Mouse (Mus musculus) megakaryocyte, embryonic 14.5 days (primary cell): ENCODE data around the gene Flad1. TPM values are rescaled to one million over a fixed set of nuclear protein-coding genes. Genes with fewer than 3 reads are reported as not detected.

ENCODE experiments used
- H3K27me3 ChIP-seq: replicated peaks from 2 replicates; pipeline ENCODE3; 2012; ENCODE audit warnings: inconsistent platforms
- H3K36me3 ChIP-seq: replicated peaks from 2 replicates; pipeline ENCODE3; 2012; ENCODE audit warnings: low read length, inconsistent platforms, mixed read lengths
- H3K4me1 ChIP-seq: 2 replicates; pipeline ENCODE4 v1.6.1; 2012; ENCODE audit warnings: inconsistent platforms
- H3K4me3 ChIP-seq: replicated peaks from 2 replicates; pipeline ENCODE3; 2012; ENCODE audit warnings: moderate library complexity, mild to moderate bottlenecking, inconsistent platforms
- H3K9me3 ChIP-seq: 2 replicates; pipeline ENCODE4 v1.6.1; 2012; ENCODE audit warnings: inconsistent platforms
- FLI1 ChIP-seq: IDR thresholded peaks from 2 replicates; pipeline ENCODE4 v1.6.1; 2012; ENCODE audit warnings: low read length, inconsistent platforms, mixed read lengths
- GATA1 ChIP-seq: IDR thresholded peaks from 3 replicates; pipeline ENCODE4 v1.6.1; 2012; ENCODE audit warnings: mixed read lengths, low read length, inconsistent platforms, borderline replicate concordance
- polyA plus RNA-seq: library from polyadenylated mRNA; stranded (reverse); fragments of >175 nt; gene quantifications from 2 replicates; pipeline ENCODE4 v1.2.3, GENCODE M21; 2012; ENCODE audit warnings: low replicate concordance; ENCODE audit not compliant: insufficient read depth

The Flad1 gene
- polyA plus RNA-seq, 1 experiment = 23.4 TPM

DNA sequence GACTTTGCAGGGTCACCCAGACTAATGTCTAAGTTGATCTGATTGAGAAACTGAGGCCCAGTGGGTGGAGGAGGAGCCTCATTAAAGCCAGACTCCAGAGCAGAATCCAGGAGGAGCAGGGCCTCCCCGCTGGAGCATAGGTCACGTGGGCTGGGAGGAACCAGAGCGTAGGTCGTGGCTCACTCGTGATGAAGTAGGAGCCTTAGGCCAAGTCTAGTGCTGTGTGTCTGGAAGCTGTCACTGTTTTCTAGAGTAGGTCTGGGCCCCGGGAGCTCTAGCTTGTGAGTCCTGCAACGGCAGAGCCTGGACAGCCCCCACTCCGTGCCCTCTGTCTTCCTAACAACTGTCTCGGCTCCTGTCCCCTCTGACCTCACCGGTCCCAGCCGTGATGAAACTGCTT is 44.3 kb downstream of the Flad1 start:
- no peaks in the 10 kb centered on the region for H3K36me3 ChIP-seq
- H3K4me1 ChIP-seq = no peaks in the 10 kb centered on the region; the same call in 1 of the 2 replicates
- peaks cover 4% of the 10 kb centered on the region for H3K9me3 ChIP-seq
- no peak for TF ChIP-seq GATA1
- no peak for TF ChIP-seq FLI1
- H3K4me3 ChIP-seq = no peak overlapping the region
- H3K27me3 ChIP-seq = peaks cover 79% of the 10 kb centered on the region

DNA sequence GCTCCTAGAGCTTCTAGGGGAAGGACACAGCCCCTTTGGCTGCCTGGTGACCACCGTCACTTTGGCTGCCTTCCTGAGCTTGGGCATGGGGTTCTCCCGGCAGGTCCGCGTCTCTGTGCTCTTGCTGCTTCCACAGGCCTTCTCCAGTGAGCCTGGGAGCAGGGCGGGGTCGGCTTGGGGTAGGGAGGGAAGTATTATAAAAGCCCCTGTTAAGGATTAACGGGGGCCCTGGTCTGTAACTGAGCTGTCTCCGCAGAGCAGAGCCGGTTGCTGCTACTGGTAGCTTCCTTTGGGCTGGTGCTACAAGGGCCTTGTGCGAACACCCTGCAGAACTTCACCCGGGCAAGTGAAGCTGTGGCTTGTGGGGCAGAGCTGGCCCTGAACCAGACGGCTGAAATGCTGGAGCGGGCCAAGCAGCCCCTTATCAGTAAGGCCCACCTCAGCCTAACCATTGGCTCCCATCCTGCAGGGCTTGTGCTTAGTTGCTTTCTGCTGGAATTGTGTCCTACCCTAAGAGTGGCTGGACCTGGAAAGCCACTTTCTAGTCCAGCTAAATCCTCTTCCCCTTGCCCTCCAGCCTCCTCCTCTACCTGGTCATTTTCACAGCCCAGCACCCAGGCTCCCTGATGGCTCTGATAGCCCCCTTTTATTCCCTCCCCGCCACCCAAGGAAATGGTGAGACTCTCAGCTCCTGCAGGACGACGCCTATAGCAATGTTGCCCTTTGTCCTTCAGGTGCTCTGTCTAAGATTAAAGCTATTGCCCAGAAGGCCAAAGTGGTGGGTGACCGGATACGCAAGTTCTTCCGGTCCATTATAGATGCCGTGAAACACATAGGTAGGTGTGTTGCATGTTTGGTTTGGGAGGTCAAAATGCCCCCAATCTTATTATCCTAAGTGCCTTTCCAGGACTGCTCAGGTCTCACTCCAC is 45.9 kb downstream of the Flad1 start:
- no peak for TF ChIP-seq FLI1
- TF ChIP-seq GATA1 = no peak
- no peaks in the 10 kb centered on the region; the same call in 1 of the 2 replicates for H3K4me1 ChIP-seq
- H3K9me3 ChIP-seq = no peaks in the 10 kb centered on the region

DNA sequence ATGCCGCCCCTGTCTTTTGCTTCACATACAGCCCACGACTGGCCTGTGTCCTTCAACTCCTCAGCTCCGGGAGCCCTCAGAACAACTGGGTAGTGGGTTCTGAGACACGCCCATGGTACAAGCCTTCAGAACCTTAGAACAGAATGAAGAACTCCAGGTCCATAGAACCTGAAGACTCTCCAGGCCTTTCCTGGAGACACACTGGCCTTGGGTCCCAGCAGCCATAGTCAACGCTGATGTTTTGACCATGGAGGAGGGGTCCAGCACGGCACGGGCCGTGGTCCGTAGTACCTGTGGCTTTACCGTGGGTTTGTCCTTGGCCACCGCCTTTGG is 46.6 kb downstream of the Flad1 start, which contains the start of gene Dcst1:
Gene Dcst1 (minus strand): TSS at position 101 of the 333 bp plus-strand sequence.
- H3K4me1 ChIP-seq = no peaks in the 10 kb centered on the region
- peaks cover 85% of the 10 kb centered on the region for H3K27me3 ChIP-seq
- TF ChIP-seq GATA1 (no peak), FLI1 (no peak)
- H3K9me3 ChIP-seq = no peaks in the 10 kb centered on the region
- no peak within 1 kb of the TSS for H3K4me3 ChIP-seq
- no peaks in the 10 kb centered on the region for H3K36me3 ChIP-seq

More for the DNA sequence above, 45.9 kb downstream of the Flad1 start:
- Histone ChIP-seq H3K36me3 (no peaks in the 10 kb centered on the region), H3K27me3 (peaks cover 85% of the 10 kb centered on the region), H3K4me3 (no peak overlapping the region)

DNA sequence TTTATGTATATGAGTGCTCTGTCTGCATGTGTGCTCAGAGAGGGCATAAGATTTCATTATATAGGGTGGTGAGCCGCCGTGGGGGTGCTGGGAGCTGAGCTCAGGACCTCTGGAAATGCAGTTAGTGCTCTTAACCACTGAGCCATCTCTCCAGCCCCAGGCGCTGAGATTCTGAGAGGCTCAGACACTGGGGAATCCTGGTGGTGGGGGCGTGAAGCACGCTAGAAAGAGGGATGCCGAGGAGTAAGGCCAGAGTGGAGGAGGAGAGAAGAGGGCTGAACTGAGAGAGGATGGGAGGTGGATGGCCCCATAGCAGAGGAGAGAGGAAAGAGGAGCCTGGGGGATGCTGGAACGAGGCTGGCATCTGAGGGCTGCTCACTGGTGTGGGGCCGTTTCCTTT is 47.0 kb downstream of the Flad1 start:
- no peaks in the 10 kb centered on the region for H3K36me3 ChIP-seq
- peaks cover 5% of the 10 kb centered on the region for H3K4me1 ChIP-seq
- no peaks in the 10 kb centered on the region for H3K9me3 ChIP-seq
- TF ChIP-seq FLI1 (no peak), GATA1 (no peak)
- H3K4me3 ChIP-seq = no peak overlapping the region
- H3K27me3 ChIP-seq = peaks cover 89% of the 10 kb centered on the region

DNA sequence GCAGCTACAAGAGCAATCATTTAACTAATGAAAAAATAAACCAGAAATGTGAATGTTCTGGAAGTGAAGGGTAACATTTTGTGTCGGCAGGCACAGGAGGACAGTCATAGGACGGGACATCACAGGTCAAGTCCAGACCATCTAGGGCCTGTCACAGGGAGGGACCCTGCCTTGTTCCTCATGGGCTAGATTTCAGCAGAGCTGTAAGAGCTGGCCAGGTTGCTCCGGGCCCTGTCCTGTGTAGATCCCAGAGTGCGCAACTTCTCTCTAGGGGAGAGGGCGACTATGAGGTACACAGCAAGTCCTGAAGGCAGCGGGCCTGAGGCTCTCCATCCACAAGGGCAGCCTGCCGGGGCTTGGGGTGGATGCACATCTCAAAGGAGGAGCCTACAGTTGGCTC is 50.0 kb downstream of the Flad1 start, which contains the start of gene Dcst2:
Gene Dcst2 (plus strand): TSS at position 301 of the 400 bp plus-strand sequence.
- Histone ChIP-seq H3K27me3 (peaks cover 90% of the 10 kb centered on the region), H3K36me3 (no peaks in the 10 kb centered on the region), H3K4me1 (peaks cover 9% of the 10 kb centered on the region), H3K9me3 (no peaks in the 10 kb centered on the region), H3K4me3 (no peak within 1 kb of the TSS)
- no peak for TF ChIP-seq GATA1
- TF ChIP-seq FLI1 = no peak

DNA sequence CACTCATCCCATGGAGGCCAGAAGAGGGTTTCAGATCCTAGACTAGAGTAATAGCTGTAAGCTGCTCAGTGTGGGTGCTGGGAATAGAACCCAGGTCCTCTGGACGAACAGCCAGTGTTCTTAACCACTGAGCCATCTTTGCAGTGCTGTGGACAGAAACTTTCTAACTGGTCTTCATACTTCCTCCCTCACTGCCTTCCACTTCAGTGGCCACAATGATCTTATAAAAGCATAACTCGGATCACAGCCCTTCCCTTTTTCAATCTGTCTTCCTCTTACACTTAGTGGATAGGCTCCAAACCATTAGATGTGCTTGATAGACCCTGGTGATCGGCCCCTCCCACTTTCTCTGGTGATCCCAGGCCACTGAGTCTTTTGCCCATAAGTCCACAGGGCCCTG is 51.4 kb downstream of the Flad1 start:
- Histone ChIP-seq H3K4me1 (peaks cover 17% of the 10 kb centered on the region), H3K36me3 (no peaks in the 10 kb centered on the region), H3K9me3 (no peaks in the 10 kb centered on the region), H3K4me3 (no peak overlapping the region), H3K27me3 (peaks cover 91% of the 10 kb centered on the region)
- TF ChIP-seq FLI1 = no peak
- TF ChIP-seq GATA1 = no peak

DNA sequence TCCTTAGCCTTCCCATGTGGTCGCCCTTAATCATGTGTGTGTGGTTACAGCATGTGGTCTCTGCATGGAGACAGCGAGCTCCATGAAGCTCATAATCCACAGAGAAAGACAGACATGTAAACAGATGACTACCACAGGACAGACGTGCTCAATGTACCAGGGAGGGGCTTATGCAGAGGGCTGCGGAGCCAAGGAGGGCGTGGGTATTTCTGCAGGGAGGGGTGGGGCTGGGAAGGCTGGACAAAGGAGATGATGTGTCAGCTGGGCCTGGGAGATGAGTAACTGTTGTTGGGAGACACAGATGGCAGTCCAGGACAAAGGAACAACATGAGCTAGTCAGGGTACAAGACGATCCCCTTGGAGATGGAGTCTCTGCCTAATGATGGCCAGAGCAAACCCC is 52.0 kb downstream of the Flad1 start:
- no peaks in the 10 kb centered on the region for H3K9me3 ChIP-seq
- H3K4me1 ChIP-seq = peaks cover 23% of the 10 kb centered on the region
- H3K27me3 ChIP-seq = peaks cover 86% of the 10 kb centered on the region
- H3K36me3 ChIP-seq = no peaks in the 10 kb centered on the region
- TF ChIP-seq FLI1 (no peak), GATA1 (no peak)
- no peak overlapping the region for H3K4me3 ChIP-seq

DNA sequence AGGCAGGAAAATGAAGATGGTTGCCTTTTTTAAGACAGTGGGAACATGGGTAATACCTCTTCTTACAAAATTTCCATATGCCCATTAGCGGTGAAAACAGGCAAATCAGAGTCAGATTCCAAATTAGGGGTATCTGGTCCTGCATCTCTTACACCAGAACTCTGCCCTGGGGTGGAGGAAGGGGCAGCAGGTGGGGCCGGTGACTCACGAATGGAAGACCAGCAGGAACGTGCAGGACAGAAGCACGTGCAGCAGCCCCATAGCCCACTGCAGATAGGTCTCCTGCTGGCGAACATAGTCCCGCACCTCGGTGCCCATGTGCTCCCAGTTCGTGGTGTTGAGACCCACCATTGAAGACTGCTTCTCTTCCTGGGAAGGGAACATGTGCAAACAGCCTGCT is 55.6 kb downstream of the Flad1 start:
- Histone ChIP-seq H3K4me1 (peaks cover 31% of the 10 kb centered on the region), H3K27me3 (peaks cover 90% of the 10 kb centered on the region), H3K36me3 (no peaks in the 10 kb centered on the region), H3K4me3 (no peak overlapping the region), H3K9me3 (no peaks in the 10 kb centered on the region)
- TF ChIP-seq GATA1 (no peak), FLI1 (no peak)

DNA sequence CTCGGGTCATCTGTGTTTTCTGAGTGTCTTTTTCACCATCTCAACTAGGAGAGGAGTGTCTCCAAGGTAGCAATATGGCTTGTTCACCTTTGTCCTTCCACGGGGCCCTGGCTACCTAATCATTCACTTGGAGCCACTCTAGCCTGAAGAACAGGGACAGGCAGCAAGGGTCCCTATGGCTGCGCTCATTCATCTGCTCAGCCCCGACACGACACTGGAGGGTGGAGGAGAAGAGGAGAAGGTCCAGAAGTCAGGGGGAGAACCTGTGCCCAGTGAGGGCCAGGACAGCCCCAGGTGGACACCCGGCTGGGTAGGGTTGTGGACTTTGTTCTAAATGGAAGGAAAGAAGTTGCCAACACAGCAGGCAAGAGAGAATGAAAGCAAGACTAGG is 56.2 kb downstream of the Flad1 start:
- peaks cover 89% of the 10 kb centered on the region for H3K27me3 ChIP-seq
- no peak overlapping the region for H3K4me3 ChIP-seq
- H3K36me3 ChIP-seq = no peaks in the 10 kb centered on the region
- H3K4me1 ChIP-seq = peaks cover 34% of the 10 kb centered on the region
- no peak for TF ChIP-seq GATA1
- TF ChIP-seq FLI1 = no peak
- H3K9me3 ChIP-seq = no peaks in the 10 kb centered on the region

DNA sequence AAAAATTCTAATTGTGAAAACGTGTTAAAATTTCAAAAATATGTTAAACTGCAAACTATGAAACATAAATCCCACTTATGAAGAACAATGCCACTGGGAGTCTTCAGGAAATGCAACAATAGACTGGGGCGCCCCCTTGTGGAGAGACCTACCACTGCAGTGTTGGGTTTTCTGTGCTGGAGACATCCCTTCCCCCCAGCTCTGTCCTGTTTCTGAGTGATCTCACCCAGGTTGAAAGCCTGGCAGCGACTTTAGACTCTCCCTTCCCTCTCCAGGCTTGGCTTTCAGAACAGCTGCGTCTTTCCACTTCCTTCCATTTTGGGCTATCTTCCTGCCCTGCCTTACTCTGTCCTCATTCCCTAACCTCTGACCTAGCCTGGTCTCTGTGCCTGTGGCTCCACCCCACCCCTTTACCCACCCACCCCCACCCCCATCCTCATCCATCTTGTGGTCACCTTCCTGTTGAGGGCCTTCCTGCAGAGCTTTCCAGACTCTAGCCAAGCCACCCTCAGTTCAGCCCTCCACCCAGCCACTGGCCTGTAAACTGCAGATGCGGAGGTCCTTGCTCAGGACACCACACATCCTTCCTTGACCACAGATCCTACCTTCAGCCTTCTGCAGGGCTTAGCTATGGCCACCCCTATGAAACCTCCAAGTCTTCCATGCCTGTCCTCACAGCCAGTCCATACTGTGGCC is 56.7 kb downstream of the Flad1 start:
- H3K4me1 ChIP-seq = peaks cover 38% of the 10 kb centered on the region
- no peak overlapping the region for H3K4me3 ChIP-seq
- H3K27me3 ChIP-seq = peaks cover 89% of the 10 kb centered on the region
- H3K36me3 ChIP-seq = no peaks in the 10 kb centered on the region
- no peaks in the 10 kb centered on the region for H3K9me3 ChIP-seq
- TF ChIP-seq FLI1 (no peak), GATA1 (no peak)
